Mouse (Mus musculus) cerebellum, adult 2 months (tissue): Measurements from ENCODE around the gene Bspry.

Experiments used
- CTCF ChIP-seq: fragments of 200-500 bp; IDR thresholded peaks from 2 replicates; pipeline ENCODE4 v1.5.1; 2011; ENCODE audit warnings: low read depth, mild to moderate bottlenecking, control low read depth, low read length, moderate library complexity, borderline replicate concordance; ENCODE audit not compliant: insufficient read depth
- POLR2A ChIP-seq: fragments of 200-500 bp; IDR thresholded peaks from 2 replicates; pipeline ENCODE4 v1.6.1; 2011; ENCODE audit warnings: low read length, control low read depth, borderline replicate concordance; ENCODE audit not compliant: insufficient read depth

DNA sequence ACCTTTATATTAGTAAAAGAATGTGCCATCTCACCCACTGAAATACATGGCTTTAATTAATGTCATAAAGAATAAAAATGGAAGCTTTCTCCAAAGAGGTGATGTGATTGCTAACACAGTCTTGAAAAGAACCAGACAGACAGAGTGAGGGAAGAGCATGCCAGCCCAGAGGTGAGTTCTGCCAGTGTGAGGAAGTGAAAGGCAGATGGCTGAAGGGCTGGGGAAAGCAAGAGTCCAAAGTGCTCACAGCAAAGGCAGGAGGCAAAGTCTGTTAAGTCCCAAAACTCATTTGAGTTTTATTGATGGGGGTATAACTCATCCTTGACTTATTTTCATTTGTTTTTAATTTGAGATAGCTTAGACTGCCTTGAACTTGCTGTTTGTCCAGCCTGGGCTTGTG is 49.2 kb upstream of the Bspry start:
- TF ChIP-seq CTCF (no peak), POLR2A (no peak)
